Mouse (Mus musculus): ENCODE data around the gene Myf6.
A peak's percentile ranks its signal among the peaks of the same experiment; 100 is the strongest.

The Myf6 gene

GRCm38 (mm10) chr10:107494568-107494967 is at the start of gene Myf6:
Gene Myf6 (minus strand): TSS chr10:107494737.
- DNase-seq (ENCODE audit: low spot score in 2 of 2) = no peak

GRCm38 (mm10) chr10:107543026-107543425 is 48.5 kb upstream of the Myf6 start:
- no peak for DNase-seq (ENCODE audit: low spot score in 2 of 2)

- no peak for DNase-seq (ENCODE audit: low spot score in 2 of 2)
These were observed 34.2 kb upstream of the Myf6 start for GRCm38 (mm10) chr10:107528758-107529157.

- no peak for DNase-seq (ENCODE audit: low spot score in 2 of 2)
These were observed 24.7 kb upstream of the Myf6 start for GRCm38 (mm10) chr10:107519216-107519615.

GRCm38 (mm10) chr10:107516641-107517040 is 22.1 kb upstream of the Myf6 start:
- DNase-seq (ENCODE audit: low spot score in 2 of 2) = no peak

- DNase-seq (ENCODE audit: low spot score in 2 of 2) = no peak
These were observed 20.2 kb upstream of the Myf6 start for GRCm38 (mm10) chr10:107514735-107515134.

GRCm38 (mm10) chr10:107506397-107506796 is 11.9 kb upstream of the Myf6 start:
- DNase-seq (ENCODE audit: low spot score in 2 of 2) = no peak

GRCm38 (mm10) chr10:107503430-107503829 is 8.9 kb upstream of the Myf6 start:
- no peak for DNase-seq (ENCODE audit: low spot score in 2 of 2)

GRCm38 (mm10) chr10:107502193-107502592 is 7.7 kb upstream of the Myf6 start:
- DNase-seq (ENCODE audit: low spot score in 2 of 2) = no peak

GRCm38 (mm10) chr10:107499656-107500055 is 5.1 kb upstream of the Myf6 start:
- DNase-seq (ENCODE audit: low spot score in 2 of 2) = peak; percentile 14 to 17

- DNase-seq (ENCODE audit: low spot score in 2 of 2) = no peak
These were observed 1.9 kb upstream of the Myf6 start for GRCm38 (mm10) chr10:107496402-107496801.

- DNase-seq (ENCODE audit: low spot score in 2 of 2) = no peak
These were observed 710 bp downstream of the Myf6 start for GRCm38 (mm10) chr10:107493580-107494474.

GRCm38 (mm10) chr10:107492867-107493579 is 1.5 kb downstream of the Myf6 start:
- no peak for DNase-seq (ENCODE audit: low spot score in 2 of 2)

- no peak for DNase-seq (ENCODE audit: low spot score in 2 of 2)
These were observed 5.8 kb downstream of the Myf6 start for GRCm38 (mm10) chr10:107488654-107489315.

- no peak for DNase-seq (ENCODE audit: low spot score in 2 of 2)
These were observed 7.8 kb downstream of the Myf6 start for GRCm38 (mm10) chr10:107486770-107487169.

- no peak for DNase-seq (ENCODE audit: low spot score in 2 of 2)
These were observed 8.7 kb downstream of the Myf6 start, which contains the start of gene Myf5 for GRCm38 (mm10) chr10:107485870-107486269. Gene Myf5 (minus strand): TSS chr10:107486134.

- DNase-seq (ENCODE audit: low spot score in 2 of 2) = no peak
These were observed 10.5 kb downstream of the Myf6 start for GRCm38 (mm10) chr10:107484050-107484449.

GRCm38 (mm10) chr10:107473497-107473896 is 21.0 kb downstream of the Myf6 start:
- DNase-seq (ENCODE audit: low spot score in 2 of 2) = no peak

GRCm38 (mm10) chr10:107471712-107472111 is 22.8 kb downstream of the Myf6 start:
- no peak for DNase-seq (ENCODE audit: low spot score in 2 of 2)

- DNase-seq (ENCODE audit: low spot score in 2 of 2) = no peak
These were observed 26.7 kb downstream of the Myf6 start for GRCm38 (mm10) chr10:107467819-107468218.

- DNase-seq (ENCODE audit: low spot score in 2 of 2) = no peak
These were observed 44.8 kb downstream of the Myf6 start for GRCm38 (mm10) chr10:107449496-107450330.

Data from frontal cortex, postnatal 14 days (tissue).